Mouse (Mus musculus) retina, postnatal 1 day (tissue): ENCODE measurements at regions not wholly inside any gene's neighbourhood (a gene's known extent, or its start where the extent isn't known, plus 50 kb on each side); places are given as distances from the start of the nearest gene placed in this dataset.

ENCODE experiments used
- DNase-seq: peaks from one replicate; pipeline ENCODE4 v3.0.0-alpha.2; 2012

DNA sequence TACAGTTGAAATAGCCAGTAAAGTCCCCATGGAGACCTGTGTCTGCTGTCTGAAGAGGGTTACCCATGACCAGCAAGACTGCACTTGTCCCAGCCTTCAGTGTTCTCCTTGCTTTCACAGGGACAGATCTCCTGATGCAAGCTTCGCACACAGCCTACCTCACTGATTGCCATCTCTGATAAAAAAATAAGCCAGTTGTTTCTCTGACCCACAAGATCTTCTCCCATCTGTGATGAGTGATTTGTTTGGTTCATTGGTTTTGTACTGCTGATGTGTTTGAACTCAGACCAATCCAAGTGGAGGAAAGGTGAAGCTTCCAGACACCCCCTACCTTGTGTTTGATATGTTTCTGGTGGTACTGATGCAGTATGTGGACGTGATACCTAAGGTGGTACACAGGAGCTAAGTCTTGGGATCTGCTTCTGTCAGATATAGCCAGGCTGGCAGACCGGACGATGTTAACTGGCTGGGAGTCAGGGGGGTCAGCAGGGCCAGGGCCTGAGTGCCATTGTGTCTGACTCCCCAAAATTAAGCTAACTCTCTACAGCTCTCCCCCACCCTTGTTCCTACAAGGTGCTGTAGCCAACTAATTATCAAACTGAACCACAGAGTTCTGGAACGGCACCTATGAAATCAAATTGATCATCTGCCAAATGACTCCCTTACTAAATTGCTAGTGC is 139.2 kb upstream of the Cpeb2 start:
- DNase-seq = no peak

DNA sequence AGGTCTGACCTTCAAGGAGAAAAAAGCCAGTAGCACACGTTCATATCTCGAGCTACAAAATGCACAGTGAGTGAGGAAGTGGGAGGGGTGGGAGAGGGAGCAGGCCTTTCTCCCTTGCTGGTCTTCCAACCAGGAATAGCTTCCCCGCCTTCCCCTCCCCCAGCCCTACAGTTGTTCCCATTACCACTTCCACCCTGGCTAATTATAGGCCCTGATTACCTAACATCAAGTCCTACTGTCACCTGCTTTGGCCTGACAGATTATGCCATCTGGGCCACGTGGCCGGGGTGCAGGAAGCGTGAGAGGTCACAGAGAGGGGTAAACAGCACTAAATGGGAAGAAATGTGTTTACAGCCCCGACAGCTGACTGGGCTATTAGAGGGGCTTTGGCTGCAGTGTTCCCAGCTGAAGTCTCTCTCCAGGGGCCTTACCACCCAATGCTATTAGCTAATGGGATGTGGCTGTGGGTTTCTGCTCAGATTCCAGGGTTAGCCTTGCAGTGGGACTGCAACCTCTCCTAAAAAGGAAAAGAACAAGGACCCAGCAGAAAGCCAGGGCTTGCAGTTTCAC is 138.6 kb upstream of the Cpeb2 start:
- peak; percentile 56 for DNase-seq

DNA sequence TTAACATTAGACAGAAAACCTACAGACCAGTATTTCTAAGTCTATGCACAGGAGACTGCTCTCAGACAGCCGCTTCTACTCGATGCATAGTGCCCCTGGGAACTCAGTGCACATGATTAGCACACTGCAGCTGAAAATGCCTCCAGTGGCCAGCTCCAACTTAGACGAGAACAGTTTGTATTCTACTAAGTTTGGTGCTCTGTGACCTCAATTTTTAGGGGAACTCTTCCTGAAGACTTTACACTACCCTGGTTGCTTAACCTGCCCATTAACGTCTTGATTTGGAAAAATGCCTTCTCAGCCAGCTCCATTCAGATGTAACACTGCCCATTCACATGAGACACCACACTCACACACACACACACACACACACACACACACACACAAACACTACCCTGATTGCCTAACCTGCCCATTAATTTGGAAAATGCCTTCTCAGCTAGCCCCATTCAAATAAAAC is 130.9 kb upstream of the Cpeb2 start:
- DNase-seq = no peak

DNA sequence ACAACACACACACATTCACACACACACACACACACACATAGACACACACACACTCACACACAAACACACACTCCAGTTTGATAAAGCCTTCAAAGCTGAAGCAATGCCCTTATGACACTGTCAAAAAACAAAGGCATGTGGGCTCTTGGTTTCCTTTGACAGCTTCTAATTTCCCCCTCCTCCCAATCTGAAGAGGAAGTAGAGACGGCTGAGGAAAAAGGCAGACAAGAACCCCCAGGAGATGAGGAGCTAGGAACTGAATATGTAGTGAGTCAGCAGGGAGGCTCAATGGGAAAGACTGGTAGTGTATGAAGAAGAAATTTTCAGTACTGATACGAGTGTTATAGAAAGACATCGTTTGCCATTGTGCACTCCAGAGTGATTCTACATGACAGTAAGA is 130.4 kb upstream of the Cpeb2 start:
- DNase-seq = no peak

DNA sequence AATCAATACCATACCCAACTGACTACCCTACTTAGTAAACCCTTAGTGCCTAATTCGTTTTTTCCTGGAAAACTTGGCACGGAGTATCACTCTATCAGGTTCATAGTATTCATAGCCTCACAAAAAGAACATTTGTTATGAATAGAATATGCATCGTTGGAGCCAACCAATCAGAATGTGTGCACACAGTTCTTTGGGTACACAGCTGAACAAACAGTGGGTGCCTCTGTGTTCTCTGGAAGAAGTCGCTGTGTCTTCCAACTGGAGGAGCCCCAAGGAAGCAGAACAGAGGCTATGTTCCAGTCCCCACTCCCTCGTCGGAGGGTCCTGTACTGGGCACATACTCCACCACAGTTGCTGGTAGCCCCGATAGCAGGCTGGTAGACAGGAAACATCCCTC is 129.2 kb upstream of the Cpeb2 start:
- DNase-seq = no peak

DNA sequence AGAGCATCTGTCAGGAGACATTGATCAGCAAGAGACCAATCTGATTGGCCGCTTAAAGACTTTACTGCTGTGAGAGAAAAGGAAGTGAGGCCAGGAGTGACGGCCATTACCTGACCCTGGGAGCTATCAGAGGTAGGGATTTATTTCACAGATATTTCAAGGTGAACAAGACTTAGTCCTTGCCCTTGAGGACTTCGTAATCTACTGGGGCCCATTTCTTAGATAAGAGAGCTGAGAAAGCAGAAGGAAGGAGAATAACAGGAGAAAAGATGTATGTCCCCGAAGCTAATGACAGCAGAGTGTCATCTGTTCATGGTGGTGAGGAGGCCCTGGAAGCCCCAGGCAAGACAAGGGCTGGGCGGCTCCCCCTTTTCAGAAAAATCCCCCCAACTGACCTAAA is 127.4 kb upstream of the Cpeb2 start:
- DNase-seq = no peak

DNA sequence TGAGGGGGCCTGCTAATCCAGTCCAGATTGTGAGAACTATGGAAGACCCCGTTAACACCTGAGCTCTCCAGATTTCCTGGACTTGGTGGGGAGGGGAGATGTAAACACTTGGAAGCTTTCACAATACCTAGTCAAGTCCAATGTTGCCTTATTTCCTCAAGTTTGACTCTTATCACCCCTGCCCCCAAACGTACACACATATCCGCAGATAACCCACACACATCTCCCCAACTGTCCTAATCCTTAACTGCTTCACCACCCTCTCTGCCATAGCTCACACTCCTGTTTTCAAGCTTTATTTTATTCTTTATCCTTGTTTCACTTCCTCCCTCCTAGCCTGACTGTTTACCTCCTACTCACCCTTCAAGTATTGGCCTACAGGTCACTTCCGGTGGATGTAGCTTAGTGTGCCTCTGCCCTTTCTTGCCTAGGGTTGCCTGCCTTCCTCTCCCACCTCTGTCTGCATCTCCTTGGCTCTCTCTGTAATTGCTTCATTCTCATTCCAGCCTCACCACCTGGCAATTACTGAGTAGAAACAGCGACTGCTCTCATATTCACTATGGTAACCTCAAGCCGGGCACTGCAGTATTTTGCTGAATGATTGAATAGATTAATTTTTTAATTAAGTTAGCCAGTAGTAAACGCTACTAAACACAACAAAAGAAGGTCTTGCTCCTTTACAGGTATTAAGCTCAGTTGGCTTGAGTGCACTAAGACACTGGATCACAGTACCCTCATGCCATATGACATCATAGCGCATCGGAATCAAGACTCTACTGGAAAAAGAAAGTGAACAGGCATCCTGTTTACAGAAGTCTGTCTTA is 125.3 kb upstream of the Cpeb2 start:
- no peak for DNase-seq

DNA sequence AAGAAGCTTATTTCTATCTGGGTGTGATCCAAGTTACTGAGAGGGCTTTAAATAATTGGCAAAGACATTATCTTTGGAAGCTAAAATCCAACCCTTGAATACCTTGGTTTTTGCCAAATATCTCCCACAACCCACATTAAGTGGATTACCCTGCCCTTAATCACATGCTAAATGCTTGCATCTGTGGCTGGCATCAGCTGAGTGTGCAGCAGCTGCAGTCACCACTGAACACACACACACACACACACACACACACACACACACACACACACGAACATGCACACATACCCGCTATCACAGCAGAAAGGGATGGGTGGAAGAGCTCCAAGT is 124.7 kb upstream of the Cpeb2 start:
- DNase-seq = peak; percentile 62

DNA sequence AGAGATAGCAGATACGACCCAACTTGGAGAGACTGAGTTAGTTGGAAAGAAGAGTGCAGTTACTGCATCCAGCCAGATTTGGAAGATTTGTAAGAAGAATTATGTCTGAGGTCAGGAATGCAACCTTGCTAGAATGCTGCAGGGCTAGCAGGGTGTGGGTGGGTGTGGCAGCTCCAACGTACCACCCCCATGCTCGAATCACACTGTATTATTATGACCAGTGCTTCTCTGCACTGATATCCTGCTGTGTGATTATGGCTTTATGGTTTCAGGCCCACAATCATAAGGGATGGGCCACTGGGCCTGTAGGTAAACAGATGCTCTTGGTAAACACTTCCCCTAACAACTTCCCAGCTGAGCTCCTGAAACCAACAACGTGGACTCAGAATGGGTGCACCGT is 122.8 kb upstream of the Cpeb2 start:
- DNase-seq = no peak

DNA sequence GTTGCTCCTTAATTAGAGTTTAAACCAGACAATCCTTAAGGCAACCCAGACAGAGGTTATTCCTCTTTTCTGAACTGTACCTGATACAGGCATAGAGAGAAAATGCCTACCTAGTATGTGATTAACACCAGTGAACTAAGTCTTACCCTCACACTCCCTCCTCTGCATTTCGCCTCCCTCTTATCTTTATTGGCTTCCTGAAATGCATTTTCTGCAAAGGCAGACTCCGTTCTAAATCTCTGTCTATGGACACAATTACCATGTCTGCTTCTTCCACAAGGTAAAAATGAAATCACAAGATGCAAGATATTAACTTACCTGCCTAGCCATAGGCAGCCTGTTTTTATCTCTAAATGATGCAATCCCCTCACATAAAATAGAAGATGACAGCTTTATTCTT is 121.2 kb upstream of the Cpeb2 start:
- no peak for DNase-seq

DNA sequence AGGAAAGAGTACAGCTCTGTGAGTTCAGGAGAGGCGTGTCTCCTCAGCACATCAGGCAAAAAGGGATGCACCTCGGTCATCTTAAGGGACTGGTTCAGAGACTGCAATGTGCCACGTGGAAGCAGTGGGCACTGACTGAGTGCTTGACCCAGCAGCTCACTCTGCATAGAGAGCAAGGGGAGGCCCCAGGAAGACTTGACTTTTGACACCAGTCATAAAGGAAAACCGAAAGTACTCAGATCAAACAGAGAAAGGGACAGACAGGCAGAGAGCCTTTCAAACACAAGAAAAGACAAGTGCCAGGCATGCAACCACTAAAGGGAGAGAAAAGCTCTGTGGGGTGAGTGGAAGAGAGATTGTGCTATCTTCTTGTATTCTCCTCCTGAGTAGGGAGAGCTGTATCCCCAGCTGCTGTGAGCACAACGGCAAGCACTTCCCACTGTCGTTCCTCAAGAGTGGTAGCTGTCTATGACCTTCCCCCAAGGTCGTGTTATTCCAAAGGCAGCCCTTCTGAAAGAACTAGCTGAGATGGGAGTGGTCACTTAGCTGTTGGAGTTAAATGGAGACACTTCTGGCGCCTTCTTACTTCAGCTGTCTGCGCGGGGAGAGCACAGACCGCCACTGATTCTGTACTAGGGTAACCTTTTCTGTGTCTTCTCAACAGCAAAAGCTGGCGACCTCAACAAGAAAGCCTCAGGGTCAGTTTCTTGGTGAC is 119.4 kb upstream of the Cpeb2 start:
- no peak for DNase-seq

DNA sequence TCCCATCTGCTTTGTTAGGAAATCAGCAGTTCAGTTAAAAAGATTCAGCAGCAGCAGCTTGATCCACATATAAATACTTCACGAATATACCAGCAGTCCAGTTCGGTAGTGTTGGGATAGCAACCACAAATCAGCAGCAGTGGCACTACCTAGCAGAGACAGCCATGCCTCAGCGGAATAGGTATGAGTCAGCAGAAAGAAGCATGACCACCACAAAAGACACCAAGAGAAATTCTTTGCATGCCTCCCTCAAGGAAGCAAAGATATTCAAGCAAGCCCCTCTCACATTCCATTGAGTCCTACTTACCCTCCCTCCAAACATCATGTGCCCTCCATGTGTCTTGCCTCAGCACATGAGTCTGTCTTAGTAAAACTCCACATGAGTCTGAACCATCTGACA is 117.5 kb upstream of the Cpeb2 start:
- no peak for DNase-seq

DNA sequence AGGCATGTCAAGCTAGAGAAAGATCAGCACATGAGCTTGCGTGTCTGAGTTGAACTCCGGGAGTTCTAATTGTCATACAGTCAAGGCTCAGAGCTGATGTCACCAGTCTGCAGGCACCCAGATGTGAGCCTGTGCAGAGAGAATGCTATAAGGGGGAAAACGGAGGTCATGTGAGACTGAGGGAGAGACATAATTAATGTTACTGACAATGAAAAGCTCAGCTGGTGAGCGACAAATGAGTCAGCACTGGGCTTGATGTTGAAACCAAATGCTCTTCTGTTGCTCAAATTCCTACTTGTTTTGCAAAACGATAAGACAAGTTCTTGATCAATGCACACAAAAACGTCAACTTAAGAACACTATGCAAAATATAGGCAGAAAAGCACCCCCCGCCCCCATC is 116.1 kb upstream of the Cpeb2 start:
- DNase-seq = no peak

DNA sequence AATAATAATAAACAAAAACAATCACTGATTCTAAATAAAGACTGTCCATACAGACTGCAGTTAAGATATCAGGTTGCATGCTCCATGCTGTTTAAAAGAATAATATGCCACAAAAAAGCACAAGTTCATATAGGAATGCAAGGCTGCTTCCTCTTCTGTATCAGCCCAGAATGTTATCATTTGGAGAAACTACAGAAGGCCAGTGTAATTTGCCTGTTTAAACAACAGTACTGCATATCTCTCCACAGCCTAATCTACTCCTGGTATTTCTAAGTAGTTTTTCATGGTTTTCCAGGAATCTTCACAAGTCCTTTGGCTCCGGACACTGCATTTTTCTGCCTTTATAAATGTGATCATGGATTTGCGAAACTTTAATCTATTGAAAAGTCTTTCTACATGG is 111.9 kb upstream of the Cpeb2 start:
- no peak for DNase-seq

DNA sequence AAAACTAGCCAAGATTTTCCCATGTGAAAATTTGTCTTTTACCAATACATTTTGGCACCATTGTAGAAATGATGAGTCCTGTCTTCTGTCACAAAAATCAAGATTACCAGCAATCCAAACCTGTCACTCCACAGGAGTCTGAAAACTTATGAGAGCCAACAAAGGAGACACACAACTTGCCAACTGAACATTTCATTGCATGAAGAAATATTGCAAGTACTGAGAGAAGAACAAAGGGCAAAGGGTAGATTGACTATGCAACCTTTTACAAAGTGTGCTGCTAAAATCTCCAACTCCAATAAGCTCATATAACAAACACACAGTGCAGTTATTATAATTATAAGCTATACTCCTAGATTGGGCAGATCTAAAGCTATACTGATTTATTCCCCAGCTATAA is 108.7 kb upstream of the Cpeb2 start:
- DNase-seq = no peak

DNA sequence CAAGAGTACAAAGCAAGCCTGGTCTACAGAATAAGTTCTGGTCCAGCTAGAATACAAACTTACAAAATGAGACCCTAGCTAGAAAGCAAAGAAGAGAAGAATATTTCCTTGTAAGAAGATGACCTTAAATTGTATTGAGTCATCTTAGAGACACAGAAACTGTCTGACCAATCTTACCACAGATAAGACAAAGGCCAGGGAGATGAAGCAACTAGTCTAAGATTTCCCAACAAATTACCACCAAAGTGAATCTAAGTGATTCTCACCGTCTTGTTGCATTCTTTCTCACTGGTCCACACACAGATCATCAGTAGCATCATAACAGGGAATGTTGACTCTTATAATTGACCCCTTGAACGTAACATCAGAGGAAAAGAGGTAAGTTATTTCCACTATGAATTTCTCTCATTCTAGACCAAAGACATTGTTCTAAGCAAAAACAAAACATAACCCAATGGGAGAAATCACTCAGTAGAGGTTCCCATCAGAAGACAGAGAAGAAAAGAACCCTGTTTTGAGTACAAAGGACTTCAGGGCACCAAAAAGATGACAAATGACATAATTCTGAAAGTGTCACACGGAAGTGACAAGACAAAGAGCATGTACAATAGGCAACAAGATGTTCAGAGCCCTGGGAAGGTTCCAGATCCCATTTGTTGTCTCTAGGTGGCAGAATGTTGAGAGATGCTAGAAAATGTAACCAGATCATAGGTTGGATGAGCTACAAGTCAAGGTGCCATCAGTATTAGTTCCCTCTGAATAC is 107.0 kb upstream of the Cpeb2 start:
- no peak for DNase-seq

DNA sequence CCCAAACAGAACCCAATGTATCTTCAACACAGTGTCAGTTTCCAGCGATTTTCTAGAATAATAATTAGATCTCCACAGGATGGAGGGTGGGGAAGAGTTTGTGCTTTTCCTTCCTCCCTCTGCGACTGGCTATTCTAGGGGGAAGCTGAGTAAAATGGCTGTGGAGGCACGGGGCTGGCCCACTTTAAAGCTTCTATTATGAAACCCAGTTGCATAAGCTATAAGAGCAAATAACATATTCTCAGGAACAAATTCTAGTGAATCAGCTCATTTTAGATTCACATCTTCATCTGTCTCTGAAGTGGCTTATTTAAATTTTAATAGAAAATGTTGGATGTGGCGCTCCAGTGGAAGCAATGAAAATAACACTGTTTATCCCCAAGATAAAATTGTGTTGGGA is 102.6 kb upstream of the Cpeb2 start:
- no peak for DNase-seq

DNA sequence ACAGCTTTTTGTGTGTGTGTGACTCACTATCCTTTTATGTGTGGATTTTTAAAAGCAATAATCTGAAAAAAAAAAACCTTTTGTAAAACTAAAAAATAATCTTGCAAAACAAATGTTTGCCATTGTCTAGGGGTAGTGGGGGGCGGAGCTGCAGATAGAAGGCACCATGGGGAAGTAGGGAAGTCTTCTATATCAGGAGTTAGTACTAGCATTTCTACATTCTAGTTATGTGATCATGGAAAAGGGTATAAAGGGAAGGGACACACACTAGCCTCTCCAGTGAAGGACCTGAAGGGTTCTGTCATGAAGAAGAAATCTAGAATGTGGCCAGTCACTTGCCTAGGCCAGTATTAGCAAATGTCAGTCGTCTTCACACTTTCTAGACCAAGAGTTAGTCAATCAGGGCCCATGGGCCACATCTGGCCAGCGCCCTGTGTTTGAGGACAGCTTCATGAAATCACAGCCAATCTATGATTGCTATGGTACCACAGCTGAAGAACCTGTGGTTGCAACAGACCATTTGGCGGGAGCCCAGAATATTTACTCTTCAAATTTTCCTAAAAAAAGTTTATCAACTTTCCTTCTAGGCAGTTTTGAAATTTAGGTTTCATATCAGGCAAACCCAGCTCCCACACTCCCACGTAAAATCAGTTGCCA is 101.9 kb upstream of the Cpeb2 start:
- no peak for DNase-seq

DNA sequence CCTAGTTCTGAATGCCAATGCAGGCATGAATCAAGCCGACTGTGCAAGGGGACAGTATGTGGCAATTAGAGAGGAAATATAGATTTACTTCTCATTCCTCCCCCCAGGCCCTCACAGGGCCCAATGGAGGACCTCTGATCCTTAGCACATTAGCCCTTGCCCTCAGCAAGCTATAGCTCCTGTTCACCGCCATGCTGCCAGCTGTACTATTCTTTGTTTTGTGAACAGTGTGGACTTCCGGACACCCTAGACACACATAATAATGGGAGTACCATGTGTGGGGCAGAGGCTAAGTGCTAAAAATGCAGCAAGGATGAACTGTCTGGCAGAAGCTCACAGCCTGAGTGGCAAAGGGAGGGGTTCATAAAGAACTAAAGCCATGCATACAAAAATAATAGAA is 99.3 kb upstream of the Cpeb2 start:
- DNase-seq = no peak

DNA sequence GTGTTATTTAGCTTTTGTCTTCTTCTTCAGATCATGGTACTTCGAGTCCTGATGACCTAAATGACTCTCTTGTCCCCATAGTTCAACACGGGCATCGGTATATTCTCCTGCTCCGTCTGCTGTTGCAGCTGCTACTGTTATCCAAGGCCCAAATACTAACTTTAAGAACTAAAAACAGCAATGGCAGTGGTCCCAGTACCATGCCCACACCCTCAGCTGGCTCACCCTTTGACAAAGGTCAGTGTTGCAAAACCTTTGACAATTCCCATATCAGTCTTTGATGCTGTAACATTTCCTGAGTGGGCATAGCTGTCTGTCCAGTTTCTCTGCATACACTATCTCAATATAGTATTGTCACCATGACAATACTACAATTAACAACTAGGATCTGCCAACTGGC is 96.8 kb upstream of the Cpeb2 start:
- no peak for DNase-seq

DNA sequence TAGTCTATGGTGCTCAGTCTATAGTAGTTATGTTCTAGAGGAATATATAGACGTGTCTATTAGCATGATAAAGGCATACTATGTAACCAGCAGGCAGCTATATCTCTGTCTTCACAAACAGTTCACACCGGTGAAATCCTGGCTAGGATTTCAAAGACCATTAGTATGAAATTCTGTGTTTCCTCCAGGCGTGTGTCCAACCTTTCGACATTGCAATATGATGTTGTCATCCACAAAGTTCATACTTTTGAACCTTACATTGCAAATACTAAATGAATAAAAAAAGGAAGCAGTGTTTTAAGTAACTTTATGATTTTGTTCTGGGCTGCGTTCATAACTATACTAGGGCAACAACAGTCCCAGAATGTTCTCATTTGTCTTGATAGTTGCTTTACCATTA is 95.2 kb upstream of the Cpeb2 start:
- no peak for DNase-seq

DNA sequence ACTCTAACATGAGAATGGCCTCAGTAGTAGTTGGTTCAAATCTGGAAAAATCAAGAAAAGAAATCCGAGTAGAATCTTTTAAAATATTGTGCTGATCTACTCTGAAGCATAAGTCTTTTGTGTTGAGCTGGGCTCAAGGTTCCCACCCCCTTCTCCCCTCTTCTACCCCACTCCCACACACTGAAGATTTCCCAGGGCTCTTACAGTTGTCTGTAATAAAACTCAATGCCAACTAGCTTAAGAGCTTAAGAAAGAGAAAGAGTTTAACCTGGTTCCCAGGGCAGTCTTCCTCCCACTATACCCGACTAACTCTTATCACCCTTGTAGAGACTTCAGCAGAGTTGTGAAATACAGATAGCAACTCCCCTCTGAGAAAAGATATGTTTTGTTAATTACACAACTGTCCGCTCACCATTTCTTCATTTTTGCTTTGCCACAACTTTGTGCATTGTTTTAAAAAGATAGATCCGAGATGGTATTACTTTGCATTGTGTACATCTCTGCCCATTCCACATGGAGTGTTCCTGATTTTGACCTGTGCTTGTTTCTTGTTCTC is 94.0 kb upstream of the Cpeb2 start:
- DNase-seq = no peak
